Mouse (Mus musculus) ES-E14 (cell line): ENCODE data around the gene Tat. TPM values are rescaled to one million over a fixed set of nuclear protein-coding genes. Genes with fewer than 3 reads are reported as not detected.

Experiments
- DNase-seq: peaks from one replicate; pipeline ENCODE4 v3.0.0-alpha.2; 2013; ENCODE audit warnings: low read depth, low spot score
- H3K27ac ChIP-seq: 2 replicates; pipeline ENCODE4 v1.5.1; 2012; ENCODE audit warnings: low read depth, mild to moderate bottlenecking, low read length, moderate library complexity, mixed read lengths; ENCODE audit not compliant: poor library complexity, insufficient read depth, severe bottlenecking
- H3K36me3 ChIP-seq: 2 replicates; pipeline ENCODE4 v1.6.1; 2012; ENCODE audit warnings: mild to moderate bottlenecking, low read length, moderate library complexity, mixed read lengths; ENCODE audit not compliant: control insufficient read depth, poor library complexity, insufficient read depth, severe bottlenecking
- H3K4me1 ChIP-seq, 2 experiments: fragments of 150-350 bp in 1 of 2; sonication (generic) in 1 of 2; 2 replicates each; pipeline ENCODE4 v1.6.1; 2012; ENCODE audit warnings: low read length in 2 of 2, mild to moderate bottlenecking in 1 of 2, mixed read lengths in 1 of 2; ENCODE audit not compliant: control insufficient read depth in 2 of 2, insufficient read depth in 2 of 2, poor library complexity in 1 of 2
- H3K4me3 ChIP-seq, 2 experiments: fragments of 150-350 bp in 1 of 2; sonication (generic) in 1 of 2; 2 replicates each; pipeline ENCODE4 v1.5.1; 2012; ENCODE audit warnings: low read length in 2 of 2, low read depth in 1 of 2, mild to moderate bottlenecking in 1 of 2, mixed read lengths in 1 of 2; ENCODE audit not compliant: insufficient read depth in 1 of 2, poor library complexity in 1 of 2, severe bottlenecking in 1 of 2
- H3K9ac ChIP-seq: 2 replicates; pipeline ENCODE4 v1.6.1; 2012; ENCODE audit warnings: low read depth, mild to moderate bottlenecking, low read length, mixed read lengths; ENCODE audit not compliant: poor library complexity, insufficient read depth, severe bottlenecking
- H3K9me3 ChIP-seq: fragments of 150-350 bp; sonication (generic); 2 replicates; pipeline ENCODE4 v1.6.1; 2012; ENCODE audit warnings: low read depth, mild to moderate bottlenecking, low read length; ENCODE audit not compliant: control insufficient read depth, insufficient read depth
- CHD2 ChIP-seq: IDR thresholded peaks from 2 replicates; pipeline ENCODE4 v1.6.1; 2014; ENCODE audit warnings: mild to moderate bottlenecking, low read depth, low read length, inconsistent platforms
- HCFC1 ChIP-seq: IDR thresholded peaks from 2 replicates; pipeline ENCODE4 v1.6.1; 2012; ENCODE audit warnings: low read length, inconsistent platforms, borderline replicate concordance; ENCODE audit not compliant: insufficient read depth
- MAFK ChIP-seq: IDR thresholded peaks from 2 replicates; pipeline ENCODE4 v1.6.1; 2014; ENCODE audit warnings: mild to moderate bottlenecking, low read depth, low read length, inconsistent platforms; ENCODE audit not compliant: insufficient read depth
- ZC3H11A ChIP-seq: IDR thresholded peaks from 2 replicates; pipeline ENCODE4 v1.6.1; 2012; ENCODE audit warnings: low read depth, mild to moderate bottlenecking, inconsistent platforms, low read length, borderline replicate concordance
- ZNF384 ChIP-seq: IDR thresholded peaks from 2 replicates; pipeline ENCODE4 v1.6.1; 2012; ENCODE audit warnings: low read depth, low read length, inconsistent platforms
- in situ Hi-C, 2 experiments: fragments of 600-800 bp; cut with MboI; formaldehyde crosslinking; loops; one replicate each; pipeline ENCODE4 v1.15.1; 2025; ENCODE audit warnings: low sequenced_read_pairs in 2 of 2, inconsistent platforms in 1 of 2; ENCODE audit not compliant: unreplicated experiment in 2 of 2
- total RNA-seq: library from RNA; depleted of rRNA; stranded (reverse); fragments of 300-350 nt; gene quantifications from 2 replicates; pipeline ENCODE4 v1.2.3, GENCODE M21; 2012

Gene Tat
- total RNA-seq, 1 experiment: not detected

- in situ Hi-C loops: no loop called here
- Histone ChIP-seq H3K27ac (no peak overlapping the region), H3K9ac (no peak overlapping the region), H3K4me1 (no peaks in the 10 kb centered on the region), H3K36me3 (no peaks in the 10 kb centered on the region), H3K4me3 (no peak overlapping the region), H3K9me3 (no peaks in the 10 kb centered on the region)
- DNase-seq: no peak
- TF ChIP-seq ZC3H11A (no peak), MAFK (no peak), ZNF384 (no peak), HCFC1 (no peak), CHD2 (no peak)
These were observed 2.5 kb upstream of the Tat start for GRCm38 (mm10) chr8:109987776-109988175.

DNA sequence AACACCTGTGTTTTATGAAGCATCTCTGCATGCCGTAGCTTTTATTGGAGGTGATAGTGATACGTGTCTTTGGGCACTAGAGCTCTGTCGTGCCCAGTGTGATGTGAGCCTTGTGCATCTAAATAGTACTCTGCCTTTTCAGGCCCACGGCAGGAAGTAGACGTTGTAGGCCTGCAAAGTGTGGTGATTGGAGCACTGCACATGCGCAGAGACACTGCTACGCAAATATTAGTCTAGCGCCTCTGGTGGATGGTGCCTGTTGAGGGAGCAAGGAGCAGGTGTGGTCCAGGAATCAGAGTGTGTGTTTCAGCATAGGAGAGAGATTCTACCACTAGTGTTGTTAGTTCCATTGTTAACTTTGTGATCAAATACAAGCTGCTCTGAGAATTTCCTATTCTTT, 1.1 kb upstream of the Tat start:
- Histone ChIP-seq H3K9ac (no peak overlapping the region), H3K4me1 (no peaks in the 10 kb centered on the region), H3K36me3 (no peaks in the 10 kb centered on the region), H3K27ac (no peak overlapping the region), H3K9me3 (no peaks in the 10 kb centered on the region), H3K4me3 (no peak overlapping the region)
- in situ Hi-C loops: no loop called here
- DNase-seq: no peak
- TF ChIP-seq CHD2 (no peak), ZNF384 (no peak), MAFK (no peak), ZC3H11A (no peak), HCFC1 (no peak)

DNA sequence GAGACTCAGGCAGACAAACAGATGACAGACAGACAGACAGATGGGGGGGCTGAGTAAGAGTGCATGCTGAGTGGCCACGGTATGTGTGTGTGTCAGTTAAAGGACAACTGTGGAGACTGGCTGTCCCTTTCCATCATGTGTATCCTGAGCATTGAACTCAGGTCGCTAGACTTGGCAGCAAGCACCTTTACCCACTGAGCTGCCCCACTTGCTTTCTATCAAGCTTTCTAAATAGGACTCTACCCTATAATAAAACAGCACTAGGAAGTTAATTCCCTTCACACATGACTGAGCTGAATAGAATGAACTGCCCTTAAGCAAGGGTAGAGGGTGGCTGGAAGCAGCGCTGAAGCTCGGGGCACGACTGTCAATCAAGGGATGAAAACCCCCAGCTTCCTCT, 1.9 kb downstream of the Tat start:
- Histone ChIP-seq H3K36me3 (no peaks in the 10 kb centered on the region), H3K4me1 (no peaks in the 10 kb centered on the region), H3K4me3 (no peak overlapping the region), H3K9ac (no peak overlapping the region), H3K27ac (no peak overlapping the region), H3K9me3 (no peaks in the 10 kb centered on the region)
- DNase-seq: no peak
- TF ChIP-seq CHD2 (no peak), ZNF384 (no peak), MAFK (no peak), HCFC1 (no peak), ZC3H11A (no peak)
- in situ Hi-C loops: no loop called here

- Histone ChIP-seq H3K4me3 (no peak overlapping the region), H3K36me3 (no peaks in the 10 kb centered on the region)
- in situ Hi-C loops: no loop called here
These were observed 2.7 kb downstream of the Tat start for GRCm38 (mm10) chr8:109992951-109993350.

GRCm38 (mm10) chr8:109997381-109997780, 7.1 kb downstream of the Tat start:
- H3K9ac ChIP-seq: no peak overlapping the region
- TF ChIP-seq CHD2 (no peak), HCFC1 (no peak), MAFK (no peak), ZC3H11A (no peak)
- H3K36me3 ChIP-seq: no peaks in the 10 kb centered on the region
- H3K4me3 ChIP-seq: no peak overlapping the region
- no peak for DNase-seq
- no peaks in the 10 kb centered on the region for H3K4me1 ChIP-seq
- H3K9me3 ChIP-seq: no peaks in the 10 kb centered on the region
- in situ Hi-C loops: no loop called here
- no peak overlapping the region for H3K27ac ChIP-seq

More at GRCm38 (mm10) chr8:109992951-109993350, 2.7 kb downstream of the Tat start:
- no peak for DNase-seq
- no peak overlapping the region for H3K27ac ChIP-seq
- no peaks in the 10 kb centered on the region for H3K9me3 ChIP-seq
- H3K4me1 ChIP-seq: no peaks in the 10 kb centered on the region
- no peak overlapping the region for H3K9ac ChIP-seq
- TF ChIP-seq CHD2 (no peak), ZNF384 (no peak), HCFC1 (no peak), MAFK (no peak), ZC3H11A (no peak)
